Mouse (Mus musculus): Measurements from ENCODE around the gene Atg9a.

Atg9a gene

DNA sequence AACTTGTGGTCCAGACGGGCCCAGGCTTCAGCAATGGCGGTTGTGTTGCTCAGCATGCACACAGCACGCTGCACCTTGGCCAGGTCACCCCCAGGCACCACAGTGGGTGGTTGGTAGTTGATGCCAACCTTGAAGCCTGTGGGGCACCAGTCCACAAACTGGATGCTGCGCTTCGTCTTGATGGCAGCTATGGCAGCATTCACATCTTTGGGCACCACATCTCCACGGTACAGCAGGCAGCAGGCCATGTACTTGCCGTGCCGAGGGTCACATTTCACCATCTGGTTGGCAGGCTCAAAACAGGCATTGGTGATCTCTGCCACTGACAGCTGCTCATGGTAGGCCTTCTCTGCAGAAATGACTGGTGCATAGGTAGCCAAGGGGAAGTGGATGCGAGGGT, 23.8 kb upstream of the Atg9a start:
- no peak for DNase-seq (ENCODE audit: extremely low read depth, low read depth)

DNA sequence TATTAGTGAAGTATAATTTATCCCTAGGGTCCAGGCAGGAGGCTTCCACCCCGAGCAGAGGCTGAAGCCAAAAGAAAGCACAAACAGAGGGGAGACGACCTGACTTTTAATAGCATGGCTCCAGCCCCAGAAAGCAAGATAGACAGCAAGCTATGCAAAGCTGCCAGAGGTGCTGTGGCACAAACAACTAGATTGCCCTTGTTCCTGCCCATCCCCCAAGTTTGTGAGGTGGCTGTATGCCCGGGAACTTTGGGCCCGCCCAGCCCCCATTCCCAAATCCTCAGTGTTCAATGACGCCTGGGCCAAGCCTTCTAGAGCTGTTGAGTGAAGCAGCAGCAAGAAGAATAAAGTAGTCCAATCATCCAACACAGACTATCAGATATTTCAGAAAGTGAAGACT, 22.9 kb upstream of the Atg9a start:
- no peak for DNase-seq (ENCODE audit: extremely low read depth, low read depth)

DNA sequence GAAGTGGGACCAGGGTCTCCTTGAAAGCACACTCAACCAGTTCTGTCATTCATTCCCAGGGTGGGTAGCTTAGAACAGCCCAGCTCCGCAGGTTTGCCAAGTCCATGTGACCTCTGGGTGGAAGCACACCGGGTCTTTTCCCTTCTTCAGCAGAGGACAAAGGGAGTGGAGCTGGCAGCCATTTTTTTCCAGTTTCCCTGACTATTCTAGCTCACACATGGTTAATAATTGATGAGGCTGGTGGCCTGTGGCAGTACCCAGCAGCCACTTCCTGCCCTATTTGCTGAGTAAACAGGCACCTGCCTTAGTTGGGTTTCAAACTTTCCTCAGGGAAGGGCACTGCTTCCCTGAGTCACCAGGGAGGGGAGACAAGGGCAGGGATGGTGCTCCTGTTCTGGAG, 22.4 kb upstream of the Atg9a start:
- DNase-seq (ENCODE audit: extremely low read depth, low read depth) = no peak

DNA sequence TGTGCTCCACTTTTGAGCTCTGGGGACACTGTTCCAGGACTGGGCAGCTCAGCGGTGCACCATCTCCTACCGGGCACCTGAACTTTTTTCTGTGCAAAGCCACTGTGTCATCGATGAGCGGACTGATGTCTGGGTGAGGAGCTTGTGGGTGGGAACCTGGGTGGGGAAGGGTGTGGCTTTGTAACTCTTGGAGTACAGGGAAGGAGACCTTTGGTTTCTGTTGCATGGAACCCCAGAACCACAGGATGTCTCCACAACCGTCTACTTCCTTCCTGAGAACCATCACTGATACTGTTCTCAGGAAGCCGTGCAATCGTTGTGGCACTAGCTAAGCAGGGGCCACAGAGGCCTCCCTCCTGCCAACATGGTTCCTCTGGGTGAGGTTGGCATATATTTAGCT, 21.1 kb upstream of the Atg9a start:
- no peak for DNase-seq (ENCODE audit: extremely low read depth, low read depth)

DNA sequence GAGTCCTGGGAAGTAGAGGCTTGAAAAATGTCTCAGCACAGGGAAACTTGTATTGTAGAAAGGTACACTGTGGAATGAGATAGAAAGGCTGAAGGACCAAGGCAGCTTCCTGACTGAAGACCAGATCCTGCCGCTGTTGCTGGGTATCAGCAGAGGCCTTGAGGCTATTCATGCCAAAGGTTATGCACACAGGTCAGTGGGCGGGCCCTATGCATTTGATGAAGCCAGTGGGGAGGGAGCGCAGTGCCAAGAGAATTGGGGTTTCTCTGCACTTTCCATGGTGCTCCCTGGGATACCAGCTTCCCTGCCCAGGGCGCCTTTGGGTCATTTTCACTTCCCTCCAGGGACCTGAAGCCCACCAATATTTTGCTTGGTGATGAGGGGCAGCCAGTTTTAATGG, 20.5 kb upstream of the Atg9a start:
- no peak for DNase-seq (ENCODE audit: extremely low read depth, low read depth)

DNA sequence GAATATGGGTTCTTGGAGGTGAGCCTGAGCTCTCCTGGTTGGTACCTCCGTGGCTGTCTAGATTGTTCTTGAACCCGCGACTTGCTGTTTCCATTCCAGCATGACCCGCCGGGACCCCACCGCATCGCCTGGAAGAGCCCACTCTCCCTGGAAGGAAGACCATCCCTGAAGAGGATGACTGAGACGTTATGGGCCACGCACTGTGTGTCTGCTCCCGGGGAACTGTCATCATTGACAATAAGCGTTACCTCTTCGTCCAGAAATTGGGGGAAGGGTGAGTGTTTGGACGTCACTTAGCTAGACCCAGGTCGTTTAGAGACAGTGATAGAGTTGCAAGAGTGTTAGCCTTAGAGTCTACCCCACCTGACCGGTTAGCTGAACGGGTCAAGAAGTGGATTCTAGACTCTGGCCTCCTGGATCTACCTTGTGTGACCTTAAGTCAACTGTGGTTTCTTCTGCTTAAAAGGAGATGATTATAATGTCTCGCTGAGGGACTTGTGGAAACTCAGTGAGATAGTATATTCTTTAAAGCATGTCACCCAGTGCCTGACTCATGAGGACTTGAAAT, 19.2 kb upstream of the Atg9a start:
- DNase-seq (ENCODE audit: extremely low read depth, low read depth) = no peak

DNA sequence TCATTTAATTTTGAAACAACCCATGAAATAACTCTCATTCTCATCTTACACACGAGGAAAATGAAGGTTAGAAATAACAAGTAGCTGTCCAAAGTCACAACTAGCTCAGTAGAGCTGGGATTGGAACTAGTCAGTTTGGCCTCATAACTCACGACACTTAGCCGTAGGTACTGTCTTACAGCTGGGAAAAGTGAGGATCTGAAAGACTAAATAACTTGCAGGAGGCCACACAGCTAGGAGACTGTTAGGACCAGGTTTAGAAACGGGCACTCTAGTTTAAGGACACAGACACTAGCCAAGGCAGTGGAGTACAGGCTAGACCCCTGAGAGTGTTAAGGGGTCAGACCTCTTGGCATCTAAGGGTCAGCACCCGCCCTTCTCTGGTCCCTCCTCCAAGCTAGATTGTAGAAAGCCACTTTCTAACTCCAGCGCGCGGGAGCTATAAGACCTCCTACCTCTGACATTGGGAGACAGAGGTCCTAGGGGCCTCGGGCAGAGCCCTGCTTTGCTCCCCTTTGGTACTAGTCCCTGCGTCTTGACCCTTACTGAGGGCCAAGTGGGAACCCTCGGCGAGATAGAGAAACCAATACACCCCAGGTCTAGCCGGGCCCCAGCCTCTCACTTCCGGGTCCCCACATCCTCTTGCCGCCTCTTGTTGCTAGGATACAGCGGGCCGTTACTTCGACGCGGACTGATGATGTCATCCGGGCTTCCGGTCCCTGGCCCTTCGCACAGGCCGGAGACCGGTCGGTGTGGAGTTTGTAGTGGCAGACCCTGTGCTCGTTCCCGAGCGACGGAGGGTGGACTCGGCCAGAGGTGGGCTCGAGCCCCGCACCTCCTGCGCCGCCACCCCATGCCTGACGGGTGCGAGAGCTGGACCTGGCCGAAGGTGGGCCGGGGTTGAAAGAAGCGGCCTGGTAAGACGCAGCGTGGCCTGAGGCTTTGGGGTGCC, 18.4 kb upstream of the Atg9a start, which contains the start of the genes Glb1l and Stk16:
Gene Glb1l, minus strand, starts transcription at position 678 of the 952 bp plus-strand sequence.
Gene Stk16, plus strand, starts transcription at position 703 of the 952 bp plus-strand sequence.
- DNase-seq (ENCODE audit: extremely low read depth, low read depth) = peak; percentile 90

DNA sequence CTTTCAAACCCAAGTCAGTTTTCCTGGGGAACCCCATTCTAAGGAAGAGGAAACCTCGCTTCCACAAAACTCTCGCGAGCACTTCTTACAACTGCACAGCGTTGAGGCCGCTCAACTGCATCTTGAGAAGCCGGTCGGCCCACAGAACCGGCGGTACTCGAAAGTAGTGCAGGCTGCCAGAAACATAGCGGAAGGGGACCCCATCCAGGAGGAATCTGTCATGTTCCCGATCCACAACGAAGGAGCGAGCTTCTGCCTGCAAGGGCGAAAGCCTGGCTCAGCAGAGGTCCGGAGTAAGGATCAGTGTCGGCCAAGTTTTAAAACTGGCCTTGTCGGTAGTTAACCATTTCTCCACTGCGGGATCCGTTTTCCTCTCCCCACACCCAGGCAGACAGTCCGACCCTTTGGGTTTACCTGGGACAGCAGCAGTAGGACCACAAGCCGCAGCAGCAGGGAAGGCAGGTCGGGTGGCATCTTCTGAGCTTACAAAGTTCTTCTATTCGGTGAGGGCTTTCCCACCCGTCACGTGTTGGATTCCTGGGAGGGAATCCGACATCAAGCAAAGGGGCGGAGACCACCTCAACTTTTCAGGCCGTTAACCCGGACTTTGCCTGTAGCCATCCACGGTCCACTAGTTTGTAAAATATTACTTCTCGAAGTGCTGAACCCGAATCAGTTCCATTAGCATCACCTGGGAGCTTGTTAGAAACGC, 17.1 kb upstream of the Atg9a start:
- DNase-seq (ENCODE audit: extremely low read depth, low read depth) = no peak

DNA sequence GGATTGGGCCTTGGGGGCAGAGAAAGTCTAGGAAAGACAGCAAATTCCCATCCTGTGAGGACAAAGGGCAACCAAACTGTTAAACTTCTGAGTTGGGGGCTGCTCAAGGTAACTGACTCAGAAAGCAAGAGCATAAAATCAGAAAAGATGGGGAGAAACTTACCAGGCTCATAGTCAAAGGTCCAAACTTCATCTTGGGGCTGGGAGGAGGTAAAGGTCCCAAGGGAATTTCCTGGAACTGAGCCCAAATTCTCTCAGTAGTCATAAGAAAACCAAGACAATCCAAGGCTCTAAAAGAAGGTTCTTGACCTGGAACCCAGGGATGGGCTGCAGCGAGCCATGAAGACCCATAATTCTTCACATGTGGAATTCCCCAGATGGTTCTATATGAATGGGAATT, 9.2 kb upstream of the Atg9a start:
- no peak for DNase-seq (ENCODE audit: extremely low read depth, low read depth)

DNA sequence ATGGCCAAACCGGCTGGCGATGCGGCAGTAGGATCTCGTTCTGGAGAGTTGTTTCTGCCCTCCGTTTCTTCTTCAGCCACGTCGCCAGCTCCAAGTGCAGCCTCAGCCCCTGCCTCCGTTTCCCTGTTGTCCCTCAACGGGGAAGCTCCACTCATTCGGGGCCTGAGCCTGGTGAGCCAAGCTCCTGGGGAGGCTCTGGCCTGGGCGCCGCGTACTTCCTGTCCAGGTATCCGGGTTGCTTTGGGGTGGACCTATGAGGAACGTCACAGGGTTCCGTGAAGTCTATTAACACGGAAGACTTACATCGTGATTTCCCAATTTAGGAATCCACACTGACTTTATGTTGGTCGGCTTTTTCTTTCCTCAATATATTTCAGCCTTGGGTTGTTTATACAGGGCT, 456 bp upstream of the Atg9a start:
- no peak for DNase-seq (ENCODE audit: extremely low read depth, low read depth)

DNA sequence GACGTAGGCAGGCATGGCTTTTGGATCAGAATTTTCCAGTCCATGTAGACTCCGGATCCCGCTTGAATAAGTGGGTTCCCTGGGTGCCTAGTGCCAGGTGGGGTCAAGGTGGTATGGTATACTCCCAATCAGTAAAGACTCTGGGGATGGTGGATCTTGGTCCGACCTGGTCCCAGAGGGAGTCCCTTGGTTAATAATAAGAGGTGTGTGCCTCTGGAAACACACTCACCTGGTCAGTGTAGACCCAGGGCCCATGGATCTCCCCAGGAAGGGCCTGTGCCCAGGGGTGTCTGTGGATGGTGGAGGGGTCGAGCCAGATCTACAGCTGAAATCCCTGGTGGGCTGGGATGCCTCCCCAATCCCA, 756 bp downstream of the Atg9a start:
- DNase-seq (ENCODE audit: extremely low read depth, low read depth) = no peak

DNA sequence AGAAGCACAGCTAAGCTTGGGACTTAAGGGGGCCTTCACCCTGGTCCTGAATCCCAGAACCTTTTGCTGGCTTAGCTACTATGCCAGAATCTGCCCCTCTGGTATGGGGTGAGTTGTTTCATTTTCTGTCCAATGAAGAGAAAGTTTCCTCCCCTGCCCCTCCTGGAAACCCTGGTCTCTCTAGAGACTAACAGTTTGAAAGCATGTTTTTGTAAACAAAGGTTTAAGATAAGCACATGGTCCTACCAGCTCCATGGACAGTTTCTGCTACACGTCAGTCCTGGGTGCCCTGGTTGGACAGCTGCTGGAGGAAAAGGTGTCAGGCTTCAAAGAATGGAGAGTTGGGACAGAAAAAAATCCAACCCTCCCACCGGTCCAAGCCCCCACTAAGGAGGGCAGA, 1.4 kb downstream of the Atg9a start:
- DNase-seq (ENCODE audit: extremely low read depth, low read depth) = no peak

DNA sequence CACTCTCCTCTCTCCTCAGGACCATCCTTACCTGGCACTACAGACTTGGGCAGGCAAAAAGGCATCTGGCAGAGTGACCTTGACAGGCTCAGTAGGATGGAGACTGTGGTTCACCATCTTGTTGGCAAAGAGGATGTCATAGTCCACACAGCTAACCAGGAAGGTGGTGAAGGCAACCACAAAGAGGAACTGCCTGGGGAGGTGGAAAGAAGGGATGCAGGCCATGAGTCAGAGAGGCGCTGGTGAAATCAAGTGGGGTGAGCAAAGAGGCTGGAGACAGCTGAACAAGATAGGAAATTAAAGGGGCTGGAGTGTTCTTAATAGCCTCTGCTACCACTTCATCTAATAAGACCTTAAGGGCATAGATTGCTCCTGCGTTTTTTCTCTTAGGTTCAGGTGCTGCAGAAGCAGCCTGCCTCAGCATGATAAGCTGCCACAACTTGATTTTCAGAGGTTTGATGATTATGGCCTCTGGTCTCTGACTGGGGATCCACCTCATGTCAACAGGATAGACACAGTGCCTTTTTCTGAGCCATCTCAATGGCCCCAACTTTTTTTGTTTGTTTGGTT, 4.0 kb downstream of the Atg9a start:
- DNase-seq (ENCODE audit: extremely low read depth, low read depth) = peak; percentile 92

DNA sequence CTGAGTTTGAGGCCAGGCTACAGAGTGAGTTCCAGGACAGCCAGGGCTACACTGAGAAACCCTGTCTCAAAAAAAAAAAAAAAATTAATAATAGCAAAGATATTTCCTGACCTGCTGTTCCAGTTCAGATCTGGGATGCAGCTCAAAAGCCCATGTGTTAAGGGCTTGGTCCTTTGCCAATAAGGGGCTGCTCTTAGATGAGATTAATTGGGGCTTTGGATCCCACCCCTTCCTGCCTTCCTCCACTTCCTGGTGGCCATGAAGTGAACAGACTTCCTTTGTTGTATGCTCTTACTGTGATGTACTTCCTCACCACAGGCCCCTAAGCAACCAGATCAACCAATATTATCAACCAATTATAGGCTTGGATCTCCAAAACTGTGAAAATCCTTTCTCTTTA, 4.9 kb downstream of the Atg9a start:
- DNase-seq (ENCODE audit: extremely low read depth, low read depth) = no peak

DNA sequence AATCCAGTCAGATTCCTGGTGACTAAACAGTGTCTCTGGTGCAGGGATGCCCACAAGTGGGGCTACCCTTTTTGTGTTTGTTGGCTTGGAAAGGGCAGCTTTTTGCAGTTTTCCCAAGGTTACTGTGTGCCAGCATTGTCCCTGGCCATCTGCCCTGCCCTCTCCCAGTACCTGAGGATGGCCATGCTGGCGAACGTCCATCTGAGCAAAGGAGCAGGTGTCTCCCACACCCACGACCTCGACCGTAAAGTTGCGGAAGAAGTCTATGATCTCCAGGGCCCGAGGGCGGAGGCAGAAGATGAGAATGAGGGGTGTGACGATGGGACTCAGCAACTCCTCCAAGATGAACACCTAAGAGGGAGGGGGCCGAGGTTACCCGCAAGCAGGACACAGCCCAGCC, 6.5 kb downstream of the Atg9a start:
- no peak for DNase-seq (ENCODE audit: extremely low read depth, low read depth)

DNA sequence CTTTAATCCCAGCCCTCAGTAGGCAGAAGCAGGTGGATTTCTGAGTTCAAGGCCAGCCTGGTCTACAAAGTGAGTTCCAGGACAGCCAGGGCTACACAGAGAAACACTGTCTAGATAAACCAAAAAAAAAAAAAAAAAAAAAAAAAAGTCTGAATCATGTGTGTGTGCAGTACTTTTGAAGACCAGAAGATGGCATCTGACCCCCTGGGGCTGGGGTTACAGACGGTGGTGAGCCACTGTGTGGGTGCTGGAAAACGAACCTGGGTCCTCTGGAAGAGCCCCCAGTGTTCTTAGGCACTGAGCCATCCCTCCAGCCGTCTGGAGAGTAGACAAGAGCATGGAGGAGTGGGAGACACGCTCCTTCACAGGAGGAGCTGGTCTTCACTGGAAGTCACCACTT, 9.8 kb downstream of the Atg9a start:
- DNase-seq (ENCODE audit: extremely low read depth, low read depth) = no peak

DNA sequence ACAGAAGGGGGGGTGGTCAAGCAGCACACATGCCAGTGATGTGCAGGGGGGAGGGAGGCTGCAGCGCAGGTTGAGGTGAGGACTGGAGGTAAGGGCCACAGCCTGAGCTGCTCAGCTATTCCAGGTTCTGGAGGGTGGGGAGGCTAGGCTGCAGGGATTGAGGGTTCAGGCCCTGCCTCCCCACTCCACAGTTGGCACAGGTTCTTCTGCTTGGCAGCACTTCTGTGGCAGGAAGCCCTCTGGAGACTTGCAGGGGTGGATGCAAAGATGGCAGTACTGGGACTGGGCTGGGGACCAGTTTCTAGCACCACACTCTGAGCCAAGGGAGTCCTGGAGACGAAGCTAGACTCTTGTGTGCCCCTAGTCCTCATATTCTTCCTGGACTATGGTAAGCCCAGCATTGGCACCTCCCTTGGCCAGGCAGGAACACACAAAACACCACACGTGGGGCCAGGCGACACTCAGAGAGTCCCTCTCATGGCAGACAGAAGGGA, 10.6 kb downstream of the Atg9a start:
- no peak for DNase-seq (ENCODE audit: extremely low read depth, low read depth)

DNA sequence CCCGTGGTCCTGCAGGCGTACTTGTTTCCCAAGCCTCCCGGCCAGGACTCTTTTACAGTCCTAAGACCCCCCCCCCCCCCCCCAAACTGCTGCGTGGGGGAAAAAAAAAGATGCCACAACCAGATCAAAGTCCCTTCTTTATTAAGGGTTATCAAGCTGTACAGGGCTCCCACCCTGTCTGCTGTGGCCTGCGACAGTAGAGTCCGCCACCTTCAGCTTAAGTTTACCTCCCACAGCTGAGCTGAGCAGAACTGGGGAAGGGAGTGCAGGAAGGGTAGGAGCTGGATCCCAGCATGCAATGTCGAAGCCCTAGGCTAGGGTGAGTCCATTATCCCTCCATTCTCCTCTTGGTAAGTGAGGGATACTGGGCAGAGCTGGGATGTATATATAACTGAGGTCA, 11.3 kb downstream of the Atg9a start:
- no peak for DNase-seq (ENCODE audit: extremely low read depth, low read depth)

DNA sequence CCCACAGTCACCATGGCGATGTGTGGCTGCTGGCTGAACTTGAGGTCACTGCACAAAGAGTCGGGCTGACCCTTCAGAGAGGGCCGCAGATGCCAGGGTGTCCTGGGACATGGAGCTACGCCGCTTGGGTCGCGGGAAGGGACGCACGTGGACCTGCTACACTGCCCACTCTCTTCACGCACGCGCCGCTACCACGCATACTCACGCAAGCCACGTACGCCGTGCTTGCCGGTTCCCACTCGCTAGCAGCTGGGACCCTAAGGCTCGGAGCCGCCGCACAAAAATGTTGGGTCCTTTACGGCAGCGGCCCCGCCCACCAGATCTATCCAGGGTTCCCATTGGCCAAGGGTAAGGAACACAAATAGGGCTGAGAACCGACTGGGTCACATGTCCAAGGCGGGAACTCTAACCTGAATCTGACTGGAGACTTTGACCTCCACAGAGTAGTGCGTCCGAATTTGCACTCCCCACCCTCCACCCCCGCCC, 11.8 kb downstream of the Atg9a start, which contains the start of gene Abcb6:
Gene Abcb6, minus strand, starts transcription at position 288 of the 486 bp plus-strand sequence.
- DNase-seq (ENCODE audit: extremely low read depth, low read depth) = peak; percentile 88

DNA sequence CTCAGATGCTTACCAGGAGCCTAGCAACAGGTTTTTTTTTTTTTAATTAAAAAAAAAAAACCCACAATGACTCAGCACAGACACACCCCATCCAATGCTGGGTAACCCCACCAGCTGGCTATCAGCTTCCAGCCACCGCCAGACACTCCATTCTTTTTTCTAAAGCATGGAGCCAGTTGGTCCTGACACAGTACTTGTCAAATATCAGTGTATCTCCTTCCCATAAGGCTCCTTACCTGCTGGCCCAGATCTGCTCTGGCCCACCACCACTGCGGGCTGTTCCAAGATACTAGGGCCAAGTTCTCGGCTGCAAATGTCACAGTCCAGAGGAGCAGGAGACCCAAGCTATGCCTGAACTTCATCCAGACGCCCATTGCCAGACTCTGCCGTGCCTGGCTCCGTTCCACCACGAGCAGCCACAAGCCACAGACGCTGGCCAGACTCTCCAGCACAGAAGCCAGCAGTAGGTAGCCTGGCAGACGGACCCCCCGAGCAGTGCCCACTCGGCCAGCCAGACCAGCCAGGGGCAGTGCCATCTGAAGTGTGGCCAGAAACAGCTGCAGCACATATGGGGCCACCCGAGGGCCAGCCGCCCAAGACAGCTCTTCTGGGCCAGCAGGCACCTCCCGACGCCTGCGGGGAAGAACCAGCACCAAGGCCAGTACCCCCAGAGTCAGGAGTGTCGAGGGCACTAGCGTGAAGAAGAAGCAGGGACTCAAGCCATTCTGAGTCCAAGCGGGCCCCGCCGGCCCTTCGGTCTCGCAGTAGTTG, 12.5 kb downstream of the Atg9a start:
- DNase-seq (ENCODE audit: extremely low read depth, low read depth) = peak; percentile 87
